Mouse (Mus musculus) splenic B cell, adult 2 months (primary cell): ENCODE measurements around the gene Kif2b.

Source experiments
- DNase-seq: peaks from one replicate; pipeline ENCODE4 v3.0.0-alpha.2; 2011; ENCODE audit warnings: low read depth, low spot score
- H3K27me3 ChIP-seq: 2 replicates; pipeline ENCODE4 v1.6.1; 2012; ENCODE audit warnings: mild to moderate bottlenecking, low read length, moderate library complexity, mixed read lengths; ENCODE audit not compliant: control insufficient read depth, poor library complexity, insufficient read depth, severe bottlenecking
- H3K36me3 ChIP-seq: 2 replicates; pipeline ENCODE4 v1.6.1; 2012; ENCODE audit warnings: mild to moderate bottlenecking, low read length, moderate library complexity, mixed read lengths; ENCODE audit not compliant: control insufficient read depth, poor library complexity, insufficient read depth, severe bottlenecking

The Kif2b gene

GRCm38 (mm10) chr11:91577317-91577716 is at the start of gene Kif2b:
Gene Kif2b, minus strand, starts transcription at chr11:91577558.
- H3K36me3 ChIP-seq: no peaks in the 10 kb centered on the region
- DNase-seq: no peak

GRCm38 (mm10) chr11:91593088-91593487 is 15.7 kb upstream of the Kif2b start:
- Histone ChIP-seq H3K27me3 (no peaks in the 10 kb centered on the region), H3K36me3 (no peaks in the 10 kb centered on the region)
- no peak for DNase-seq

More at GRCm38 (mm10) chr11:91577317-91577716, at the start of gene Kif2b:
- H3K27me3 ChIP-seq: no peaks in the 10 kb centered on the region

DNA sequence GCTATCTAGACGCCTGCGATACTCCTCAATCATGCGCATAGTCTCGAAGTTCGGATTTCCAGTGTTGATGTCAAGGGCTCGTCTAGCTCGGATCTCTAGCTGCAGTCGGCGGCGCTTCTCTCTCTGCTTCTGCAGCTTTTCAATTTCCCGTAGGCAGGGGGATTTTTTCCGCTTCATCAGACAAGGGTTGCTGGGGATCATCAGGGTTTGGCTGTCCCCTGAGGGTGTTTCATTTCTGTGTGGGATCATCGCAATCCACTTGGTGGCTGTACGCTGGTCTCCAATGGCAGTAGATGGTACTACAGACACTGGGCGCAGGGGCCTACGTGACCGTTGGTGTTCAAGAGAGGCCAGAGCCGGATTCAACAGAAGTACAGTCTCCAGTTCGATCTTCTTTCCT is 502 bp downstream of the Kif2b start:
- no peaks in the 10 kb centered on the region for H3K27me3 ChIP-seq
- H3K36me3 ChIP-seq: no peaks in the 10 kb centered on the region
- DNase-seq: no peak

- DNase-seq: no peak
- Histone ChIP-seq H3K36me3 (no peaks in the 10 kb centered on the region), H3K27me3 (no peaks in the 10 kb centered on the region)
Observed at GRCm38 (mm10) chr11:91575406-91575805, 2.0 kb downstream of the Kif2b start.

DNA sequence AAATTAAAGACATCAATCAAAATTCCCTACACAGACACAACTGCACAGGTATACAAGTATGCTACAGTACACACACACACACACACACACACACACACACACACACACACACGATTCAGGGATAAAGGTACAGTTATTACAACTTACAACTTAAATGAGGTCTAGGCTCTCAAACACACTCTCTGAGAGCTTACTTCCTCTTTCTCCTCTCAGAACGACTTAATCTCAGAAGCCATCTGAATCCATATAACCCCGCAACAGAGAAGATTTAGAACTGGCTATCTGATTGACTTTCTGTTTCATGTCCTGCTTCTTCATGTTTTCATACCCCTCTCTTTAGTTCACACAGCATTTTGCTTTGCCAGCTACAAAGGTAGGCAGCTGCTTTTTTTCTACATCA is 2.9 kb downstream of the Kif2b start:
- DNase-seq: no peak
- Histone ChIP-seq H3K36me3 (no peaks in the 10 kb centered on the region), H3K27me3 (no peaks in the 10 kb centered on the region)

DNA sequence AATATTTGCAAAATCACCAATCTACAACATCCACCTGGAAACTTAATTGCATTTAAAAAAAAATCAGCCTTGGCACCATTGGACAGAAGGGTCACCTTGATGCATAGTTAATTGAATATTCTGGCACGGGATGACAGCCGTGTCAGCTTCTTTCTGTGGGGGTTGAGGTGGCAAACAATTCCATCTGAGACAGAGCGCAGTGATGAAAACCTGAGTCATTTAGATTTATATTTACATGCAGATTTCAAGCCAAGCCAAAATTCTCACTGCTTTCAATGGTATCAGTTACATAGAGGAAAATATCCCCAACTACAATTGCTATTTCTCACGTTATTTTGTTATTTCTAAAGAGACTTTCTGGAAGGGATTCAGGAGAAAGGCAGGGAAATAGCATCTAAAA is 46.6 kb downstream of the Kif2b start:
- Histone ChIP-seq H3K36me3 (no peaks in the 10 kb centered on the region), H3K27me3 (no peaks in the 10 kb centered on the region)
- DNase-seq: no peak
